In the genomic region with DNA sequence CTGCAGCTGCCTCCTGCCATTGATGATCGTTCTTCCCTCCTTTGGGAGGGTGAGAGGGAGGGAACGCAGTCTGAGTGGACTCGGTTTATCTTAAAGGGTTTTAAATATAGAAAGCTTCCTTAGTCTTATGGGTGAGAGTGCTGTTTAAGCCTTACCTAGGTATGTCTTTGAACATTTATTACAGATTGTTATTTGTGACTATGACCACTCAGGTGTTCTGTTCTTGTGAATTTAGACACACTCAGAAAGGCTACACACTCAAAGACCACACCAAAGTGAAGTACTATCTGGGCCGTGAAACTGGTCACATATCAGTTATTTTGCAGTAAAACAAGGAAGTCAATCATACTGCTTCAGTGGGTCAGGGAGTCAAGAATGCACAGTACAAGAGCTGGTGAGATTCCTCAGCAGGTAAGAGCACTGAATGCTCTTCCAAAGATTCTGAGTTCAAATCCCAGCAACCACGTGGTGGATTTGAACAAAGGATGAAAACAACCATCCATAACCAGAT, we compare ENCODE assay signal across 7 mouse cellular contexts. TPM values are rescaled to one million over a fixed set of nuclear protein-coding genes. Genes with fewer than 3 reads are reported as not detected.
A peak's percentile ranks its signal among the peaks of the same experiment; 100 is the strongest.
DNase-seq lines count a peak whose midpoint lies in the region; ATAC-seq and TF ChIP-seq lines count a peak whose summit lies in the region.

No protein-coding gene starts in this region.

- no peak overlapping the region; the same call in 1 of the 2 replicates for H3K27ac ChIP-seq in ES-E14 (ENCODE audit: insufficient read depth, low read depth, low read length, poor library complexity, severe bottlenecking)

- H3K4me3 ChIP-seq in ES-E14 (ENCODE audit: insufficient read depth in 1 of 2, low read depth in 1 of 2, low read length in 2 of 2, poor library complexity in 1 of 2, severe bottlenecking in 1 of 2) = no peak overlapping the region

- H3K36me3 ChIP-seq in ES-E14 (ENCODE audit: control insufficient read depth, insufficient read depth, low read length, poor library complexity, severe bottlenecking) = no peaks in the 10 kb centered on the region; the same call in 1 of the 2 replicates

- in situ Hi-C loops in ES-E14 (cut with MboI; ENCODE audit: low sequenced_read_pairs in 2 of 2, unreplicated experiment in 2 of 2) = no loop called here

- H3K9ac ChIP-seq in ES-E14 (ENCODE audit: insufficient read depth, low read depth, low read length, poor library complexity, severe bottlenecking) = no peak overlapping the region

- peak; percentile 60 for DNase-seq in ES-E14 (ENCODE audit: low read depth, low spot score)
- peak; percentile 93 for DNase-seq in brain, adult 2 months (ENCODE audit: low read depth, low spot score)
- peak; percentile 65 for DNase-seq in fat pad, adult 2 months (ENCODE audit: extremely low read depth, low read depth, low spot score)
- DNase-seq in layer of hippocampus, postnatal 14 days (ENCODE audit: low spot score in 2 of 2) = peak; percentile 60 to 77
- DNase-seq in lung, postnatal 25 days (ENCODE audit: low spot score) = peak; percentile 76
- peak; percentile 72 for DNase-seq in right cerebral cortex, adult 18-20 months

- peak; percentile 68 to 71 for ATAC-seq in hematopoietic stem cell, adult 5-6 weeks (replicated peaks in 1 of 2; ENCODE audit: insufficient read depth in 1 of 2, low FRiP score in 2 of 2, low TSS enrichment in 1 of 2, low read depth in 1 of 2, poor library complexity in 2 of 2, severe bottlenecking in 2 of 2)

- H3K9me3 ChIP-seq in ES-E14 (ENCODE audit: control insufficient read depth, insufficient read depth, low read depth, low read length) = no peaks in the 10 kb centered on the region

- no peaks in the 10 kb centered on the region for H3K4me1 ChIP-seq in ES-E14 (ENCODE audit: control insufficient read depth in 2 of 2, insufficient read depth in 2 of 2, low read length in 2 of 2, poor library complexity in 1 of 2)

TF ChIP-seq in ES-E14, 5 proteins besides CTCF, POLR2A, EP300 and RAD21:
- TF ChIP-seq ZC3H11A (IDR thresholded peaks at IDR 0.05; ENCODE audit: borderline replicate concordance, low read depth, low read length) (no peak), ZNF384 (IDR thresholded peaks at IDR 0.05; ENCODE audit: low read depth, low read length) (no peak), MAFK (IDR thresholded peaks at IDR 0.05; ENCODE audit: insufficient read depth, low read depth, low read length) (no peak), CHD2 (IDR thresholded peaks at IDR 0.05; ENCODE audit: low read depth, low read length) (0 out of 2 replicates have a peak, but pooled peaks have one; percentile 38), HCFC1 (IDR thresholded peaks at IDR 0.05; ENCODE audit: borderline replicate concordance, insufficient read depth, low read length) (peak; percentile 69)

RNA-seq across cellular contexts. Expression of gene Tex14, which starts 38.6 kb away (rescaled TPM):
- total RNA-seq in ES-E14 (2012; rRNA removed) = 10.4 and 11.4 TPM in 2 replicates
- 2.9 TPM in 1 of 2 replicates, not detected in the other for total RNA-seq in hematopoietic stem cell, adult 5-6 weeks (2017)
- total RNA-seq in layer of hippocampus, postnatal 14 days (2021) = under 1 TPM; 0.12 to 0.51 TPM

RNA-seq across cellular contexts. Expression of gene Rad51c, which starts 38.7 kb away (rescaled TPM):
- total RNA-seq in ES-E14 (2012; rRNA removed) = 6.7 and 9.9 TPM in 2 replicates
- 7.3 and 13.4 TPM in 2 replicates for total RNA-seq in hematopoietic stem cell, adult 5-6 weeks (2017)
- total RNA-seq in layer of hippocampus, postnatal 14 days (2021) = 1 to 10 TPM; 3.9 to 4.4 TPM
